Mouse (Mus musculus) layer of hippocampus, adult 2 months (tissue): ENCODE data around the gene Srpr. TPM values are rescaled to one million over a fixed set of nuclear protein-coding genes. Genes with fewer than 3 reads are reported as not detected.

Experiments used
- DNase-seq, 2 experiments: peaks; one replicate each; pipeline ENCODE4 v3.0.0; 2022; ENCODE audit warnings: low spot score in 2 of 2
- H3K27ac ChIP-seq: fragments of 200-600 bp; 2 replicates; pipeline ENCODE4 v1.8.1; 2022
- H3K4me3 ChIP-seq: fragments of 200-600 bp; 2 replicates; pipeline ENCODE4 v1.8.1; 2022; ENCODE audit warnings: mild to moderate bottlenecking
- CTCF ChIP-seq: fragments of 200-600 bp; conservative IDR thresholded peaks from 2 replicates; pipeline ENCODE4 v1.8.1; 2022; ENCODE audit warnings: antibody characterized with exemption, mild to moderate bottlenecking, moderate library complexity
- total RNA-seq, 2 experiments: library from RNA; stranded (reverse); gene quantifications; 2 replicates each; pipeline ENCODE4 v1.2.3; 2021

Srpr gene
- total RNA-seq, 2 experiments from 2014 or later, result 65.4 to 65.6 TPM

DNA sequence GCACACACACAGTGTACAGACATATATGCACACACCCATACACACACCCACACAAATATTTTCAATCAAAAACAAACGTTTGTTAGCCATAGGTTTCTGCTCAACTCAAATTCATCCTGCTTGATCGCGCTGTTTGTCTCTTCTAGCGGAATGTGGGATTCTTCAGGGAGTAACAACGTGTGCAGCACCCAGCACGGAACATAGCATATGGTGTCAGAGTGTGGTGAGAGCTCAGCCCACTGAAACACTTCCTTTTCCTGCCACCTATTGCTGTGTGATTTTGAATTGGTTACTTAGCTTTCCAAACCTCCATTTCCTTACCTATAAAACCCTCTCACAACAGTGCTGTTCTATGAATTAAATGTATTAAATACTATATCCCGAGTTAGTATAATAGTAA lies 29.9 kb upstream of the Srpr start:
- H3K4me3 ChIP-seq, result no peak overlapping the region
- no peak for TF ChIP-seq CTCF
- DNase-seq, result no peak
- H3K27ac ChIP-seq, result 0 out of 2 replicates have a peak overlapping the region, but pooled peaks have one; percentile 82

DNA sequence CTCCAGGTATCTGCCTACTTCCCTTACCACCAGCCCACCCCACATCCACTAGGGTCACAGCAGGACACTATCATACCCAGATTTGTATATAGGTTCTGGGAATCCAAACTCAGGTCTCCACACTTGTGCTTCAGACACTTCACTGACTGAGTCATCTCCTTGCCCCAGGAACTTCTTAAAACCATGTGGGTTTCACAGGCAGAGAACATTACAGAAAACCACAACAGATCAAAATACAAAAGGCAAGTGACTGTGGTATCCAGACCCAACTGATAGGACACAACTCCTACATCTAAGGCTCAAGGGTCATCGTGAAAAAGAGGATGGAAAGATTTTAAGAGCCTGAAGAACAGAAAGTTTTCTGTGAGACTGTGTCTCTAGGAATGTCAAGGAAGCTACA lies 26.6 kb upstream of the Srpr start:
- Histone ChIP-seq H3K27ac (no peak overlapping the region), H3K4me3 (no peak overlapping the region)
- no peak for TF ChIP-seq CTCF
- no peak for DNase-seq

GRCm38 (mm10) chr9:35175251-35176123 lies 24.5 kb upstream of the Srpr start, which contains the start of gene Dcps:
TSS of gene Dcps (minus strand) at chr9:35176061.
- Histone ChIP-seq H3K4me3 (peak within 1 kb of the TSS; percentile 81), H3K27ac (peak within 1 kb of the TSS; percentile 97)
- DNase-seq, result peak; percentile 93 to 98
- 0 out of 2 replicates have a peak, but pooled peaks have one; percentile 20 for TF ChIP-seq CTCF

DNA sequence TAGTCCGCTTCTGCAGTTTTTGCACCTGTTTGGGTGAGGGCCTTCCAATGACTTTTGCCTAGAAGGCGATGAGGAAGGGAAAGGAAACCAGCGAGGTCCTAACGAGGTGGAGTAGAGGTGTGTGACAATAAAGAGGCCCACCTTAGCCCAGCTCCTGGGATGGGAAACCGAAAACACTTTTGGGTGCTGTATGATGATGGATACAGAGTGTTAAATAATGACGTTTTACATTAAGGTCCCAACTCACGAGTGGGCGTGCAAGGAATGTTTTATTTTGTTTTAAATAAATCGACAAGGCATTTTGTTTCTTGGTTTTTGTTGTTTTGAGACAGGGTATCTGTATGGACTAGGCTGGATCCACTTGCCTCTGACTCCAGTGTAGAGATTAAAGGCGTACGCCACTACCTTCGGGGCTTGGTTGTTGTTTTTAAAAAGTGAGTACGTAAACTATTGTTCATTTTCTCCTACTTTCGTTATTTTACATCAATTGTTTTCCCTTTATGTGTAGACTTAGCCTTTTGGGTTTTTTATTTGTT lies 23.8 kb upstream of the Srpr start:
- H3K27ac ChIP-seq, result peak overlapping the region; percentile 97
- DNase-seq, result no peak

GRCm38 (mm10) chr9:35182832-35183231 lies 17.1 kb upstream of the Srpr start:
- DNase-seq, result no peak
- no peak for TF ChIP-seq CTCF
- Histone ChIP-seq H3K27ac (no peak overlapping the region), H3K4me3 (no peak overlapping the region)

More for the DNA sequence above, 23.8 kb upstream of the Srpr start:
- peak overlapping the region; percentile 81 for H3K4me3 ChIP-seq
- TF ChIP-seq CTCF, result no peak

DNA sequence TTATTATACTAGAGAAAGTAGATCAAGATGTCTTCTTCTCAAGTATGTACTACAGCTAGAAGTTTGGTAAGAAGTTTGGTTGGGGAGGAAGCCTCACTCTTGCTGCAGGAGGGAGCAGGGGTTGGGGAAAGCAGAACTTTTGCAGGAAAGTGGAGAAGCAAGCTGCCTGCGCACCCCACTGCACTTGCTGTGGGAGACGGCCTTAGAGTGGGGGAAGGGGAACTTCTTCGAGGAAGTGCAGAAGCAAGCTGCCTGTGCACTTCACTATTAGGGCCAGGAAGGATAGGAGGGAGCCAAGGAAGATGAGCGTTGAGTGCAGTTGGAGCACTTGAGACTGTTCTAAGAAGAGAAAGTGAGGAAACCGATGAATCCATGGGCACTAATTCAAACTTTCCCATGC lies 16.6 kb upstream of the Srpr start:
- H3K4me3 ChIP-seq, result no peak overlapping the region
- H3K27ac ChIP-seq, result no peak overlapping the region
- no peak for TF ChIP-seq CTCF
- no peak for DNase-seq

DNA sequence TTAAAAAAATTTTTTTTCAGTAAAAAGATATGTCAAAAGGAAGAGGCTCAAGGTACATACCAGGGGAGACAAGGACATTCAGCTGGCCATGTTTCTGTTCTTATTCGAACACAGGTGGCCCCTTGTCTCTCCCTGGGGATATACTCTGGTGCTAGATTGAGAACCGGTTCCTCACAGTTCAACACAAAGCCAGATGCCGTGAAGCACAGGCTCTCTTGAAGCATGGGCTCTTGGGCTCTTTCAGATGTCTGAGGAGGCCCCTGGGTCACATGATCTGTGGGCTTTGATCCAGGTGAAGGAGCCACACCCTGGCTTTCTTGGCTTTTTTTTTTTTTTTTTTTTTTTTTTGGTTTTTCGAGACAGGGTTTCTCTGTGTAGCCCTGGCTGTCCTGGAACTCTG lies 13.5 kb upstream of the Srpr start:
- no peak for TF ChIP-seq CTCF
- H3K4me3 ChIP-seq, result no peak overlapping the region
- no peak for DNase-seq
- H3K27ac ChIP-seq, result no peak overlapping the region

DNA sequence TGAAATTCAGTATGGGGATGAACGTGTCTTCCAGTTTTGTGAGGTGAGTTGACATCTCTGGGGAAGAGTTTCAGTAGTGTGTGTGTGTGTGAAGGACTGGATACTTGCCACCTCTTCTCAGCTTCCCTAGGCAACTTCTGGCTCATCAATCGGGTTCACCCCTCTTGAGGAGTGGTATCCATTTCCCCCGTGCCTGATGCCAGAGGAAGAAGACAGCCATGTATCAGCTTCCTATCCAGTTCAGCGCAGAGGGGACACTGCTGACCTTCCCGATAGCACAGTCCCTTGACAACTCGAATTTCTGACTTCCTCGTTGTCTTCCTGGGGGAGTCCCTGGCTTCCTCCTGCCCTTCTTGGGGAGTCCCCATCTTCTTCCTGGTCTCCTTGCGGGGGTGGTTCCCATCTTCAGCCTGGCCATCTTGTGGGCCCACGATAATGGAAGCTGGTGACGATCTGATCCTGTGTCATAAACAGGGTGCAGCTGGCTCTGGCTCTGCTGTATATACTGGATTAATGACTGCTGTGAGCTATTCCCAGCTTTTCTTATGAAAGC lies 12.5 kb upstream of the Srpr start:
- Histone ChIP-seq H3K4me3 (no peak overlapping the region), H3K27ac (no peak overlapping the region)
- DNase-seq, result no peak
- no peak for TF ChIP-seq CTCF

DNA sequence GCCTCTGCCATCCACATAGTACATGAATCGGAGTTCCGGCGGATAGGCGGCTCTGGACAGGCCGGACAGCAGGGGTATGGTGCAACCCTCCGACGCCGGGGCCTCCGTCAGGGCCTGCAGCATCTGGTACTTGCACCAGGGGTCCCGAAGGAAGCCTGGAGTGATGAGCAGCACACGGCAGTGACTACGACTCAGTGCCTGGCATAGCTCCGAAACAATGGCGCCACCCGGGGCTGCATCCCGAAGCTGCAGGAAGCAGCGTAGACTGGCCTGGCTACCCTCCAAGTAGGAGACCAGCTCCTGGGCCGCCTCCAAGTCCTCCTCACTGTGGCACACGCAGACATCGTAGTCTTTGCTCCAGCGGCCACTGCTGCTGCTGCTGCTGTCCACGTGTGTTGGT lies 11.3 kb upstream of the Srpr start:
- Histone ChIP-seq H3K27ac (no peak overlapping the region), H3K4me3 (peak overlapping the region; percentile 30; the same call in 1 of the 2 replicates)
- peak in 1 of 2 experiments; percentile 63 for DNase-seq
- peak; percentile 42 for TF ChIP-seq CTCF

DNA sequence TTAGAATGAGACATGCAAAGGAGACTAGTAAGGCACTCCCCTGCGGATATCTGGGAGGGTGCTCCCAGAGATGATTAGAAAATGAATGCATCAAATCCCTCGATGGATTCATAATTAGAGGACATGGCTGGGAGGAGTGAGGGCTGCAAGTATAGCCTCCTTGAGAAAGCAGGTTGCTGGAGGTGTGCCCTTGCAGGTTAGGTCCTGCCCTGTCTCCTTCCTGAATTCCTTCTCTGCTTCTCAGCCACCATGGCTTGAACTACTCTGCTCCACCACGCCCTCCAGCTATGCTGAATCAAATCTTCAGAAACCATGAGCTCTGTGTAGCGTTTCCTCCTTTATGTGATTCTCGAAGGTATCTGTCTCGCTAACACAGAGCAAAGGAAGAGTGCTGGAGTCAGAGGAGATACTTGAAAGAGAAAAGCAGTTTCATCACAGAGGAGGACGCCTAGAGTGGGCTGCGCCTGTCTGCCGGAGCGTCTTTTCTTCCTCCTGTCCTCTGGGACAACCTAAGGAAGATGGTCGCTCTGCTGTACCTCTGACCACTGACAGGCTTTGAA lies 6.9 kb upstream of the Srpr start:
- Histone ChIP-seq H3K27ac (no peak overlapping the region), H3K4me3 (no peak overlapping the region)
- no peak for TF ChIP-seq CTCF
- DNase-seq, result no peak

- no peak for TF ChIP-seq CTCF
- Histone ChIP-seq H3K27ac (no peak overlapping the region), H3K4me3 (no peak overlapping the region)
- DNase-seq, result no peak
Measured at GRCm38 (mm10) chr9:35194048-35194447, 5.9 kb upstream of the Srpr start.

- no peak overlapping the region for H3K4me3 ChIP-seq
- DNase-seq, result no peak
- no peak for TF ChIP-seq CTCF
- no peak overlapping the region for H3K27ac ChIP-seq
Measured at GRCm38 (mm10) chr9:35197625-35198024, 2.4 kb upstream of the Srpr start.

GRCm38 (mm10) chr9:35198351-35198750 lies 1.6 kb upstream of the Srpr start:
- no peak overlapping the region for H3K27ac ChIP-seq
- no peak overlapping the region for H3K4me3 ChIP-seq
- no peak for DNase-seq
- no peak for TF ChIP-seq CTCF
